Mouse (Mus musculus) lung, postnatal 0 days (tissue): ENCODE results near the gene Bicdl1.

Source experiments
- CTCF ChIP-seq: IDR thresholded peaks from 2 replicates; pipeline ENCODE4 v1.5.1; 2016; ENCODE audit warnings: antibody characterized with exemption, mild to moderate bottlenecking
- EP300 ChIP-seq: IDR thresholded peaks from 2 replicates; pipeline ENCODE4 v1.6.1; 2016; ENCODE audit warnings: antibody characterized with exemption, mild to moderate bottlenecking, control low read depth

DNA sequence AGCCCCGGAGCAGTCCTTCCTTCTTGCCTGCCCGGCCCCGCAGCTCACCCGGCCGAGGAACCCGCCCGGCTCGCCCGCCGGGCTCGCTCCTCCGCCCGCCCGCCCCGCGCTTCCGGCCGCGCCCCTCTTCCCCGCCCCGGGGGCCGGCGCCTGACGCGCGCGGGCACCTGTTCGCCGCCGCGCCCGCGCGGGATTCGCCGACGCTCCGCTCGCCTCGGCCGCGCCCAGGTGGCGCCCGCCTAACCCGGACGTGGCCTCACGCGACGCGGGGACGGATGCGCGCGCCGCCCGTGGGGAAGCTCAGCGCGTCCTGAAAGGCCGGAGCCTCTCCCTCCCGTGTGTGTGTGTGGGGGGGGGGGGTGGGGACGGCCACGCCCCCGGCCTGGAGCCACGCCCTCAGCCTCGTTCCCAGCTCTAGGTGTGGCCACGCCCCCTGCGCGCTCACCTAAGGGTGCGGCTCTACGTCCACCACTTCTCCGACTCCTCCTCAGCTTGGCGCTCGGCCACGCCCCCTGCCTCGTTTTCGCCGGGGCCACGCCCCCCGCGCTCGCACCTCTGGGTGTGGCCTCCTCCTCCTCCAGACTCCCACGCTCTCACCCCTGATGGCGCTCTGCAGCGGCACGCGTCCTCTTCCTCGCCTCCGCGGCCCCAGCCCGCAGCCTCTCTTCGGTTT lies 891 bp upstream of the Bicdl1 start:
- no peak for TF ChIP-seq CTCF
- no peak for TF ChIP-seq EP300
